Mouse (Mus musculus) heart, embryonic 12.5 days (tissue): ENCODE data around the gene Mroh7. TPM values are rescaled to one million over a fixed set of nuclear protein-coding genes. Genes with fewer than 3 reads are reported as not detected.
"Not testable (repeated sequence)": the region's sequence is repeated elsewhere in the genome, so short reads cannot be mapped to it uniquely, and the experiment has no call there.

Experiments
- ATAC-seq: fragments of 200-750 bp; cut with Nextera tagmentation; 2 replicates; pipeline ENCODE4 v1.8.0; 2017; ENCODE audit warnings: moderate TSS enrichment, moderate library complexity; ENCODE audit not compliant: insufficient number of reproducible peaks, low FRiP score
- H3K27ac ChIP-seq: fragments of 300-500 bp; sonication (generic); 2 replicates; pipeline ENCODE4 v1.5.1; 2016; ENCODE audit warnings: mild to moderate bottlenecking, moderate library complexity; ENCODE audit not compliant: poor library complexity, severe bottlenecking
- H3K27me3 ChIP-seq: fragments of 300-500 bp; sonication (generic); replicated peaks from 2 replicates; pipeline ENCODE4 v1.6.1; 2016; ENCODE audit warnings: mild to moderate bottlenecking, moderate library complexity
- H3K36me3 ChIP-seq: fragments of 300-500 bp; sonication (generic); 2 replicates; pipeline ENCODE4 v1.6.1; 2016; ENCODE audit warnings: mild to moderate bottlenecking, moderate library complexity
- H3K4me1 ChIP-seq: fragments of 300-500 bp; sonication (generic); replicated peaks from 2 replicates; pipeline ENCODE4 v1.6.1; 2016; ENCODE audit warnings: mild to moderate bottlenecking
- H3K4me2 ChIP-seq: fragments of 300-500 bp; sonication (generic); 2 replicates; pipeline ENCODE4 v1.6.1; 2016; ENCODE audit warnings: mild to moderate bottlenecking, moderate library complexity
- H3K4me3 ChIP-seq: fragments of 300-500 bp; sonication (generic); 2 replicates; pipeline ENCODE4 v1.5.1; 2016; ENCODE audit warnings: mild to moderate bottlenecking
- H3K9ac ChIP-seq: fragments of 300-500 bp; sonication (generic); 2 replicates; pipeline ENCODE4 v1.6.1; 2016; ENCODE audit warnings: mild to moderate bottlenecking, moderate library complexity
- H3K9me3 ChIP-seq: fragments of 300-500 bp; sonication (generic); replicated peaks from 2 replicates; pipeline ENCODE4 v1.6.1; 2016; ENCODE audit warnings: mild to moderate bottlenecking, moderate library complexity
- WGBS: fragments of 180-500 bp; shearing (Covaris S2); methylation state at CpG from one replicate; pipeline ENCODE4 v1.1.7; 2016; 5-methylcytosine and 5-hydroxymethylcytosine counted together
- polyA plus RNA-seq: library from polyadenylated mRNA; unstranded; fragments of >200 nt; fragmentation: Nextera tagmentation; extraction: Ambion mirVana; gene quantifications from 2 replicates; pipeline ENCODE4 v1.2.1, GENCODE M21; 2016

The Mroh7 gene
- polyA plus RNA-seq, 1 experiment from 2014 or later: 0.80 TPM

DNA sequence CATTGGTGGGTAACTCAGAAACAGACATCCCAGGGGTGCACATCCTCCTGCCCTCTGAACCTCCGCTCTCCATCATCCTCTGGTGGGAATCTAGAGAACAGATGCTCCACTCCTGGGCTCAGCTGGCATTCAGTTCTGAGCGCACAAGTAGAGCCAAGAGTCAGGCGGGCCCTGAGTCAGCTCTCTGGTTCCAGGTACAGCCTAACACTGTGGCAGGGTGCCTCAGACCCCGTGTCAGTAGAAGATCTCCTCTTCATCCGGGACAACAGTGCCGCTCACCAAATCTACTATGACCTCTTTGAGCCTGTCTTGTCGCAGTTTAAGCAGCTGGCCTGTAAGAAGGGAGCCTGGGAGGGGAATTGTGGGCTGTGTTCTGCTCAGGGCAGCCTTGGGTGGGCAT lies 15.1 kb upstream of the Mroh7 start:
- no peak overlapping the region for H3K27ac ChIP-seq
- H3K4me1 ChIP-seq: 0 out of 2 replicates have a peak, but pooled peaks cover 5% of the 10 kb centered on the region
- no peak overlapping the region for H3K4me3 ChIP-seq
- 80% methylated on average over 7 of the region's 7 CpGs for WGBS
- H3K9ac ChIP-seq: no peak overlapping the region
- H3K4me2 ChIP-seq: no peak overlapping the region
- 0 out of 2 replicates have a peak, but pooled peaks cover 2% of the 10 kb centered on the region for H3K36me3 ChIP-seq
- H3K27me3 ChIP-seq: no peaks in the 10 kb centered on the region
- no peaks in the 10 kb centered on the region for H3K9me3 ChIP-seq
- ATAC-seq: no peak

DNA sequence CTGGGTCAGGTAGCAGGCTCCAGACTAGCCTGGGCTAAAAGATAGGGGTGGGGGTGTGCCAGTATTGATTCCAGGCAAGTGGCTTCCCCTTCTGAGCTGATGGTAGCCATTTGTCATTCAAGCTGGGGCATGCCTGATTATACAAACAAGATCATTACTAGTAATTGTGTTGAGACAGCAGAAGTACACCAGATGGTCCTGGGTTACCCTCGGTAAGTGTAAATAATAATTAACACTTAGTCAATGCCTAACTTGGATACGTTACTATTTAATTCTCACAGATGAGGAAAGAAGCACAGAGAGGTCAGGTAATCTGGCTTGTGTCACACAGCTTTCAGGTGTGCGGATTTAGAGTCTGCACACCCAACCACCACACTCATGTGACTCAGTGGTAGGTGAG lies 7.2 kb upstream of the Mroh7 start:
- no peak overlapping the region for H3K4me3 ChIP-seq
- H3K9ac ChIP-seq: no peak overlapping the region
- H3K36me3 ChIP-seq: no peaks in the 10 kb centered on the region
- no peak overlapping the region for H3K4me2 ChIP-seq
- H3K27me3 ChIP-seq: no peaks in the 10 kb centered on the region; the same call in 1 of the 2 replicates
- H3K27ac ChIP-seq: no peak overlapping the region
- H3K4me1 ChIP-seq: no peaks in the 10 kb centered on the region
- 73% methylated on average over 3 of the region's 3 CpGs for WGBS
- no peaks in the 10 kb centered on the region for H3K9me3 ChIP-seq
- ATAC-seq: no peak

DNA sequence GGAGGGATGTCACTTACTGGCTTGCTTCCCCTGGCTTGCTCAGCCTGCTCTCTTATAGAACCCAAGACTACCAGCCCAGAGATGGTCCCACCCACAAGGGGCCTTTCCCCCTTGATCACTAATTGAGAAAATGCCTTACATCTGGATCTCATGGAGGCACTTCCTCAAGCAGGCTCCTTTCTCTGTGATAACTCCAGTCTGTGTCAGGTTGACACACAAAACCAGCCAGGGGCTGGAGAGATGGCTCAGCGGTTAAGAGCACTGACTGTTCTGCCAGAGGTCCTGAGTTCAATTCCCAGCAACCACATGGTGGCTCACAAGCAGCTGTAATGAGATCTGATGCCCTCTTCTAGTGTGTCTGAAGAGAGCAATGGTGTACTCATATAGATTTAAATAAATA lies 6.2 kb upstream of the Mroh7 start:
- H3K36me3 ChIP-seq, H3K27ac ChIP-seq, H3K4me2 ChIP-seq, H3K27me3 ChIP-seq, H3K9me3 ChIP-seq, H3K9ac ChIP-seq, ATAC-seq, H3K4me1 ChIP-seq, H3K4me3 ChIP-seq: not testable (repeated sequence)
- 82% methylated on average over 1 of the region's 1 CpGs for WGBS

DNA sequence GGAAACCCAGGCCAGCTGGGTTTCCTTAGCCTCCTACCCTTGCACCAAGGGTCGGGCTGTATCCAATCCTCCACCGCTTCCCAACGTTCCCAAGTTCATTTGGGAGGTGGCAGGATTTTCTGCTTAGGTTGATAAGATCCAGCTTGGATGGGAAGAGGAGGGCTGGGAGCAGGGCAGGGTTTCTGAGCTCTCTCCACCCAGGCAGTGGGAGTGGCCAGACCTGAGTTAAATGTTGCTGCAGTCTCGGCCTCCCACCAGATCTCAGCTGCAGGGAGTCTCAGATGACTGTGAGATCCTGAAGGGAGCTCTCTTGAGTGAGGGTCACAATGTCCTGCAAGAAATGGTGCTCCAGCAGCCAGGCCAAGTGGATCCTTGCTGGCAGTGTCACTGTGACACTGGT lies 2.9 kb upstream of the Mroh7 start, which contains the start of gene Fam151a:
Gene Fam151a (plus strand): TSS at position 254 of the 400 bp plus-strand sequence.
- Histone ChIP-seq H3K27ac (no peak within 1 kb of the TSS), H3K4me1 (no peaks in the 10 kb centered on the region), H3K4me3 (no peak within 1 kb of the TSS), H3K9ac (no peak within 1 kb of the TSS), H3K36me3 (no peaks in the 10 kb centered on the region), H3K27me3 (no peaks in the 10 kb centered on the region; the same call in 1 of the 2 replicates), H3K4me2 (no peak within 1 kb of the TSS), H3K9me3 (no peaks in the 10 kb centered on the region)
- WGBS: 29% methylated on average over 4 of the region's 4 CpGs
- no peak for ATAC-seq

DNA sequence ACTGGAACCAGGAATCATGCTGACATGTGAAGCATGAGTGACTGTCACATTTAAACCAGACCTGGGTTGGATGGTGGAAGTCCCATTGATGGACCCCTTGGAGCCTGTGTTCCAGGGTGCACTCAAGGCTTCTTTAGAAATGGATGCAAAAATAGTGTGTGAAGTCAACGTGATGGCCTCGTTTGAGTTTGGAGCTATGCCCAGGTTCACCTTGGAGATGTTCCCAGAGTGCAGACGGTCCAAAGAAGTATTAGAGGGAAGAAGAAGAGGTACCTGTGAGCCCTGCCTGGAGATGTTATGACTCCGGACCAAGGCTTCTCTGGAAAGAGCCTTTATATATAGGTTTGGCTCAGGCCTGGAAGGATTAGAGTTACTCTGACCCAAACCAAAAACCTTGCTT lies 10.1 kb downstream of the Mroh7 start:
- H3K9me3 ChIP-seq: no peaks in the 10 kb centered on the region
- H3K27me3 ChIP-seq: peaks cover 16% of the 10 kb centered on the region; the same call in 1 of the 2 replicates
- ATAC-seq: no peak
- H3K4me2 ChIP-seq: no peak overlapping the region
- no peak overlapping the region for H3K9ac ChIP-seq
- no peak overlapping the region for H3K4me3 ChIP-seq
- WGBS: 74% methylated on average over 4 of the region's 4 CpGs
- no peaks in the 10 kb centered on the region for H3K36me3 ChIP-seq
- H3K4me1 ChIP-seq: no peaks in the 10 kb centered on the region
- H3K27ac ChIP-seq: no peak overlapping the region

DNA sequence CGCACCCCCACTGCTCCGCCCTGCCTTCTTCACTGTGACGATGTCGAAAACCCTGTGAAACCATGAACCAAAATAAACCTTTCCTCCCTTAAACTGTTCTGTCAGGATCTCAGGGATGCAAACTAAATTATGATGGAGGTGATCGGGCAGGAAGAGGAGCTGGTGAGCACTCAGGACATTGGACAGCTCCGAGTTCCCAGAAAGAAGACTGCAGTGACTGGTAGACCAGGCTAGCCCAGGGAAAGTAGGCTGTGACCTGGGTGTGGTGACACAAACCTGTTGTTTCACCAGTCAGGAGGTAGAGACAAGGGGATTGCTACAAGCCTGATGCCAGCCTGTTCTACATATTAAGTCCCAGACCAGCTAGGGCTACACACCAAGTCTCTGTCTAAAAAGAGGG lies 17.1 kb downstream of the Mroh7 start:
- H3K36me3 ChIP-seq: no peaks in the 10 kb centered on the region
- no peak overlapping the region for H3K4me2 ChIP-seq
- 86% methylated on average over 6 of the region's 6 CpGs for WGBS
- ATAC-seq: no peak
- H3K4me3 ChIP-seq: no peak overlapping the region
- no peak overlapping the region for H3K27ac ChIP-seq
- H3K9ac ChIP-seq: no peak overlapping the region
- H3K27me3 ChIP-seq: peaks cover 38% of the 10 kb centered on the region
- no peaks in the 10 kb centered on the region for H3K4me1 ChIP-seq
- 0 out of 2 replicates have a peak, but pooled peaks cover 5% of the 10 kb centered on the region for H3K9me3 ChIP-seq

DNA sequence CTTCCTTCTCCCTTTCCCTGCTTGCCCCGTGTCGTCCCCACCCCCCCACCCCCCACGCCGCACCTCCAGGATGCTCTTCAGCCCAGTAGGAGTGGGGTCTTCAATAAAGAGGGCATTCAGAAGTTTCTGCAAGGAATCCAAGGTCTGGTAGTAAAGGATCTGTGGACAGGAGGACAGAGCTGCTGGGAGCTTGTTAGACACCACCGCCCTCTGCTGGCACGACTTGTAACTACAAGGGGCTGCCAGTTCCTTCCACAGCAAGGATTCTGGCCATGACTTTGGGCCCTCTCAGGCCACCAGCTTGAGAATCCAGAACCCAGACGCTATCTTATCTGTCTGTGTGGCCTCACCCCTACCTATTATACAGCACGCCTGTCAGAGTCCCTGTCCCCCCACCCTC lies 22.3 kb downstream of the Mroh7 start:
- Histone ChIP-seq H3K27ac (no peak overlapping the region), H3K9me3 (0 out of 2 replicates have a peak, but pooled peaks cover 5% of the 10 kb centered on the region), H3K9ac (peak overlapping the region; percentile 25; the same call in 1 of the 2 replicates), H3K27me3 (peaks cover 23% of the 10 kb centered on the region; the same call in 1 of the 2 replicates), H3K4me1 (peaks cover 10% of the 10 kb centered on the region; the same call in 1 of the 2 replicates), H3K4me3 (no peak overlapping the region), H3K4me2 (peak overlapping the region; percentile 58), H3K36me3 (no peaks in the 10 kb centered on the region)
- ATAC-seq: 0 out of 2 replicates have a peak, but pooled peaks have one; percentile 63
- WGBS: 1% methylated on average over 8 of the region's 8 CpGs

DNA sequence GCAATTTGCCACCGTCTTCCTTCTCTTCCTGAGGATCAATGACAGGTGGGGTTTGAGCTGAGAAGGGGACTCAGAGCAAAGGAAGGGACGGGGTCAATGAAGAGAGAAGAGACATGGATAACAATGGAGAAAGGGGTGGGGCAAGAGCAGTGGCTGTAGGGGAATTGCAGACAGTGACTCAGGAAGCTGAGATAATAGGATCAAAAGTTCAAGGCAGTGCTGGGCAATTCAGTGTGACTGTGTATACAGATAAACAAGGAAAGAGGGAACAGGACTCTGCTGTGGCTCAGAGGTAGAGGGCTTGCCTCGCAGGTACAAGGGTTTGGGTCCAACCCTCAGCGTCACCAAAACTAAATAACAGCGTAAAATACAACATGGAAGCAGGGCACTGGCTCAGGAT lies 22.8 kb downstream of the Mroh7 start:
- H3K4me1 ChIP-seq: peaks cover 10% of the 10 kb centered on the region; the same call in 1 of the 2 replicates
- no peaks in the 10 kb centered on the region for H3K36me3 ChIP-seq
- peaks cover 27% of the 10 kb centered on the region for H3K27me3 ChIP-seq
- 0 out of 2 replicates have a peak, but pooled peaks cover 5% of the 10 kb centered on the region for H3K9me3 ChIP-seq
- no peak overlapping the region for H3K4me3 ChIP-seq
- H3K27ac ChIP-seq: no peak overlapping the region
- H3K9ac ChIP-seq: peak overlapping the region; percentile 25; the same call in 1 of the 2 replicates
- peak overlapping the region; percentile 58 for H3K4me2 ChIP-seq
- ATAC-seq: peak; percentile 71
- whole genome bisulfite sequencing: 23% methylated on average over 5 of the region's 5 CpGs

DNA sequence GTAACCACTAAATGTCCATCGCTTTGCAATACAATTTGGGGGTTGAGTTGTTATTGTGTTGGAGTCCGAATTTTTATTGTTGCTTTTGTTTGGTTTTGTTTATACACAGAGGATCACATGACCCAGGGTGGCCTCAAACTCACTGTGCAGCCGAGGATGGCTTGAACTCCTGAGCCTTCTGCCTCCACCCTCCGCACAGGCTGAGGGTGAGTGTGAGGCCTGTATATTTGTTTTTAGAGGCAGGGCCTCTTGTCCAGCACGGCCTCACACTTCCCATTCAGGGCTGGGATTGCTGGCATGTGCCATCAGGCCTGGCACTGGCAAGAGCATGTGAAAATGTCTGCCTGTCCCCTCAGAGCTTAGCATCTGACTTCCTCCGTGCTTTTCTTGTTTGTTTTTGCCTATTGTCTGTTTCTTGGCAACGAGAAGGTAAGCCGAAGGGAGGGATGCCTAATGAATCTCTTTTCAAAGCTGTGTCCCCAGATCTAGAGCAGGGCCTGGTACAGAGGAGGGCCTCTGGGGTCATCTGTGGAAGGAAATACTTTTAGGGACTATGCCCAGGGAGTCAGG lies 25.5 kb downstream of the Mroh7 start:
- Histone ChIP-seq H3K9me3 (no peaks in the 10 kb centered on the region), H3K9ac (no peak overlapping the region), H3K4me1 (peaks cover 10% of the 10 kb centered on the region; the same call in 1 of the 2 replicates), H3K27ac (no peak overlapping the region), H3K36me3 (no peaks in the 10 kb centered on the region), H3K4me3 (no peak overlapping the region), H3K4me2 (no peak overlapping the region), H3K27me3 (peaks cover 35% of the 10 kb centered on the region)
- no peak for ATAC-seq
- WGBS: 60% methylated on average over 8 of the region's 8 CpGs

DNA sequence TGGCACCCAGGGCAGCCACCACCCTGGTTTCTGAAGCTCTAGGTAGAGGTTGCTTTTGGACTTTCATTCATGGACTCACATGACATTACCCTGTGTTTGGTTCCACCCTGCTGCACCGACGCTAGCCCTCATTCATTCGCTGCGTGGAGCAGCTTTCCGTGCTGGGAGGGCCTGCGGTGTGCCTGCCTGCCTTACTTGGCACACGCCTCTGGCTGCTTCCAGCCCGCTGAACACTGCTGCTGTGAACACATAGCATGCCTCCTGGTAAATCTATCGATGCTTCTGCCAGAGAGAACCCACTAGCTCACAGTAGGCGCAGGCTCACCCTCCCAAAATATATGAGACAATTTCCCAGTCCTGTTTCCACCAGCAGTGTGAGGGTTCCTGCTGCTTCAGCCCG lies 26.3 kb downstream of the Mroh7 start:
- no peak for ATAC-seq
- Histone ChIP-seq H3K4me1 (peaks cover 10% of the 10 kb centered on the region; the same call in 1 of the 2 replicates), H3K4me2 (no peak overlapping the region), H3K4me3 (no peak overlapping the region), H3K27me3 (peaks cover 32% of the 10 kb centered on the region), H3K36me3 (no peaks in the 10 kb centered on the region), H3K27ac (no peak overlapping the region), H3K9ac (no peak overlapping the region), H3K9me3 (no peaks in the 10 kb centered on the region)
- WGBS: 62% methylated on average over 11 of the region's 11 CpGs

DNA sequence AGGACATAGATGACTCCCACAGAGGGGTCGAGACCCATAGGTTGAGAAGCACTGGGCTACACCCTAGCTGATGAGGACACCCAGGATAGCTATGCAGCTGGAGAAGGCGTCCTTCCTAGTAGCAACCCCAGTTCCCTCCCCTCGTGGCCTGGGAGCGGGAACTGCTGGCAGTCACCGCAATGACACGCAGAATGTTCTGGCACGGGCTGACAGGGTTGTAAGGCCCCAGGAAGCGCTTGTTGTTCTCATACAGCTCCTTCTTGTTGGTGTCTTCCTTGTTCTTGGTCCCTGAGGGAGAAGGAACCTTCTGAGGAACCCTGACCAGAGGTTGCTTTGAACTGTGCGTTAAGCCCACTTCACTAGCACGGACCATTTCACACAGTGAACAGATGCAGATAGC lies 26.8 kb downstream of the Mroh7 start:
- no peak for ATAC-seq

More for the DNA sequence above, 26.8 kb downstream of the Mroh7 start:
- no peaks in the 10 kb centered on the region for H3K36me3 ChIP-seq
- no peak overlapping the region for H3K4me3 ChIP-seq
- peaks cover 10% of the 10 kb centered on the region; the same call in 1 of the 2 replicates for H3K4me1 ChIP-seq
- WGBS: 74% methylated on average over 10 of the region's 10 CpGs
- H3K27ac ChIP-seq: no peak overlapping the region
- peaks cover 29% of the 10 kb centered on the region for H3K27me3 ChIP-seq
- H3K9ac ChIP-seq: no peak overlapping the region
- no peak overlapping the region for H3K4me2 ChIP-seq
- no peaks in the 10 kb centered on the region for H3K9me3 ChIP-seq
